Mouse (Mus musculus) kidney, adult 2 months (tissue): Measurements from ENCODE around the gene Oas1d. TPM values are rescaled to one million over a fixed set of nuclear protein-coding genes. Genes with fewer than 3 reads are reported as not detected.

Experiments
- DNase-seq: peaks from one replicate; pipeline ENCODE4 v3.0.0; 2021
- H3K27ac ChIP-seq: fragments of 200-500 bp; 2 replicates; pipeline ENCODE4 v1.5.1; 2012; ENCODE audit warnings: low read depth, low read length, control low read depth, inconsistent platforms; ENCODE audit not compliant: insufficient read depth
- H3K27me3 ChIP-seq: fragments of 200-500 bp; replicated peaks from 2 replicates; pipeline ENCODE4 v1.6.1; 2012; ENCODE audit warnings: mild to moderate bottlenecking, moderate library complexity, low read length, inconsistent platforms; ENCODE audit not compliant: control insufficient read depth, insufficient read depth
- H3K36me3 ChIP-seq: fragments of 200-500 bp; 2 replicates; pipeline ENCODE4 v1.6.1; 2012; ENCODE audit warnings: mild to moderate bottlenecking, moderate library complexity, low read length, inconsistent platforms; ENCODE audit not compliant: control insufficient read depth, insufficient read depth
- H3K4me1 ChIP-seq: fragments of 200-500 bp; 2 replicates; pipeline ENCODE4 v1.6.1; 2011; ENCODE audit warnings: low read length; ENCODE audit not compliant: control insufficient read depth, insufficient read depth
- H3K4me3 ChIP-seq: fragments of 200-500 bp; 2 replicates; pipeline ENCODE4 v1.5.1; 2011; ENCODE audit warnings: mild to moderate bottlenecking, low read depth, low read length, control low read depth; ENCODE audit not compliant: insufficient read depth
- CTCF ChIP-seq: fragments of 200-500 bp; conservative IDR thresholded peaks from 2 replicates; pipeline ENCODE4 v1.5.1; 2011; ENCODE audit warnings: low read depth, mild to moderate bottlenecking, control low read depth, low read length, moderate library complexity, mixed read lengths; ENCODE audit not compliant: insufficient read depth, insufficient read length
- POLR2A ChIP-seq: fragments of 200-500 bp; IDR thresholded peaks from one replicate; pipeline ENCODE4 v1.6.1; 2011; ENCODE audit warnings: low read depth, low read length, control low read depth
- whole genome bisulfite sequencing: fragments of 180-500 bp; shearing (Covaris S2); methylation state at CpG from one replicate; pipeline ENCODE4 v1.1.7; 2018; 5-methylcytosine and 5-hydroxymethylcytosine counted together
- polyA plus RNA-seq: library from polyadenylated mRNA; depleted of rRNA; stranded (reverse); fragments of >200 nt; gene quantifications from 2 replicates; pipeline ENCODE4 v1.2.3, GENCODE M21; 2012

Oas1d gene
- polyA plus RNA-seq, 1 experiment = not detected

GRCm38 (mm10) chr5:120942076-120942475 lies 27.7 kb downstream of the Oas1d start:
- Histone ChIP-seq H3K27ac (no peak overlapping the region), H3K27me3 (no peaks in the 10 kb centered on the region), H3K36me3 (no peaks in the 10 kb centered on the region), H3K4me3 (no peak overlapping the region), H3K4me1 (no peaks in the 10 kb centered on the region)
- WGBS = 71% methylated on average over 10 of the region's 10 CpGs
- DNase-seq = no peak
- no peak for TF ChIP-seq POLR2A
- no peak for TF ChIP-seq CTCF

- no peak overlapping the region for H3K4me3 ChIP-seq
- no peak for TF ChIP-seq CTCF
- no peak for TF ChIP-seq POLR2A
- no peaks in the 10 kb centered on the region for H3K27me3 ChIP-seq
- DNase-seq = no peak
- H3K36me3 ChIP-seq = no peaks in the 10 kb centered on the region
- no peak overlapping the region for H3K27ac ChIP-seq
- WGBS = 60% methylated on average over 10 of the region's 10 CpGs
- no peaks in the 10 kb centered on the region for H3K4me1 ChIP-seq
Observed at GRCm38 (mm10) chr5:120952242-120952770, 38.0 kb downstream of the Oas1d start.

- no peaks in the 10 kb centered on the region for H3K4me1 ChIP-seq
- no peaks in the 10 kb centered on the region for H3K36me3 ChIP-seq
- no peak overlapping the region for H3K27ac ChIP-seq
- WGBS = 19% methylated on average over 5 of the region's 5 CpGs
- TF ChIP-seq CTCF (peak; percentile 66), POLR2A (no peak)
- no peak overlapping the region for H3K4me3 ChIP-seq
- DNase-seq = no peak
- H3K27me3 ChIP-seq = no peaks in the 10 kb centered on the region
Observed at GRCm38 (mm10) chr5:120953974-120954373, 39.6 kb downstream of the Oas1d start.

GRCm38 (mm10) chr5:120961004-120961403 lies 46.7 kb downstream of the Oas1d start:
- no peak overlapping the region for H3K27ac ChIP-seq
- DNase-seq = peak; percentile 14
- H3K36me3 ChIP-seq = no peaks in the 10 kb centered on the region
- no peaks in the 10 kb centered on the region for H3K27me3 ChIP-seq
- no peaks in the 10 kb centered on the region for H3K4me1 ChIP-seq
- no peak overlapping the region for H3K4me3 ChIP-seq
- 59% methylated on average over 4 of the region's 4 CpGs for WGBS
- TF ChIP-seq POLR2A = no peak
- no peak for TF ChIP-seq CTCF

GRCm38 (mm10) chr5:120966156-120966555 lies 51.8 kb downstream of the Oas1d start:
- Histone ChIP-seq H3K27ac (no peak overlapping the region), H3K4me3 (no peak overlapping the region), H3K36me3 (no peaks in the 10 kb centered on the region), H3K27me3 (no peaks in the 10 kb centered on the region), H3K4me1 (no peaks in the 10 kb centered on the region)
- no peak for DNase-seq
- TF ChIP-seq POLR2A = no peak
- TF ChIP-seq CTCF = no peak
- 34% methylated on average over 4 of the region's 4 CpGs for WGBS

GRCm38 (mm10) chr5:120966894-120967293 lies 52.6 kb downstream of the Oas1d start:
- no peak for TF ChIP-seq CTCF
- no peak for TF ChIP-seq POLR2A
- WGBS = 81% methylated on average over 8 of the region's 8 CpGs
- Histone ChIP-seq H3K36me3 (no peaks in the 10 kb centered on the region), H3K27ac (no peak overlapping the region), H3K4me3 (no peak overlapping the region), H3K4me1 (no peaks in the 10 kb centered on the region), H3K27me3 (no peaks in the 10 kb centered on the region)
- no peak for DNase-seq

GRCm38 (mm10) chr5:120967355-120968133 lies 53.2 kb downstream of the Oas1d start:
- Histone ChIP-seq H3K4me1 (no peaks in the 10 kb centered on the region), H3K27me3 (no peaks in the 10 kb centered on the region), H3K36me3 (no peaks in the 10 kb centered on the region), H3K27ac (no peak overlapping the region), H3K4me3 (no peak overlapping the region)
- no peak for DNase-seq
- no peak for TF ChIP-seq POLR2A
- no peak for TF ChIP-seq CTCF
- WGBS = 46% methylated on average over 13 of the region's 13 CpGs
